Mouse (Mus musculus) heart, embryonic 13.5 days (tissue): Measurements from ENCODE around the gene Abl1. TPM values are rescaled to one million over a fixed set of nuclear protein-coding genes. Genes with fewer than 3 reads are reported as not detected.

Experiments used
- ATAC-seq: fragments of 200-750 bp; cut with Nextera tagmentation; 2 replicates; pipeline ENCODE4 v1.8.0; 2017; ENCODE audit warnings: moderate TSS enrichment; ENCODE audit not compliant: insufficient number of reproducible peaks, low FRiP score, low TSS enrichment; ENCODE audit errors: extremely low read depth
- H3K27ac ChIP-seq: fragments of 300-500 bp; sonication (generic); replicated peaks from 2 replicates; pipeline ENCODE4 v1.5.1; 2015; ENCODE audit warnings: moderate library complexity, mild to moderate bottlenecking, inconsistent platforms
- H3K27me3 ChIP-seq: fragments of 300-500 bp; sonication (generic); replicated peaks from 2 replicates; pipeline ENCODE4 v1.6.1; 2015; ENCODE audit warnings: mild to moderate bottlenecking, inconsistent platforms
- H3K36me3 ChIP-seq: fragments of 300-500 bp; sonication (generic); 2 replicates; pipeline ENCODE4 v1.6.1; 2015; ENCODE audit warnings: mild to moderate bottlenecking, inconsistent platforms
- H3K4me1 ChIP-seq: fragments of 300-500 bp; sonication (generic); 2 replicates; pipeline ENCODE4 v1.6.1; 2015; ENCODE audit warnings: inconsistent platforms
- H3K4me2 ChIP-seq: fragments of 300-500 bp; sonication (generic); 2 replicates; pipeline ENCODE4 v1.6.1; 2015; ENCODE audit warnings: inconsistent platforms, mild to moderate bottlenecking, moderate library complexity
- H3K4me3 ChIP-seq: fragments of 300-500 bp; sonication (generic); 2 replicates; pipeline ENCODE4 v1.5.1; 2015; ENCODE audit warnings: moderate library complexity, mild to moderate bottlenecking, inconsistent platforms
- H3K9ac ChIP-seq: fragments of 300-500 bp; sonication (generic); 2 replicates; pipeline ENCODE4 v1.6.1; 2015; ENCODE audit warnings: inconsistent platforms, mild to moderate bottlenecking, moderate library complexity
- H3K9me3 ChIP-seq: fragments of 300-500 bp; sonication (generic); 2 replicates; pipeline ENCODE4 v1.6.1; 2016; ENCODE audit warnings: inconsistent platforms
- WGBS: fragments of 180-500 bp; shearing (Covaris S2); methylation state at CpG from one replicate; pipeline ENCODE4 v1.1.7; 2015; ENCODE audit warnings: mixed read lengths; 5-methylcytosine and 5-hydroxymethylcytosine counted together
- polyA plus RNA-seq: library from polyadenylated mRNA; unstranded; fragments of >200 nt; fragmentation: Nextera tagmentation; extraction: Ambion mirVana; gene quantifications from 2 replicates; pipeline ENCODE4 v1.2.1, GENCODE M21; 2015

Gene Abl1
- polyA plus RNA-seq, 1 experiment from 2014 or later = 27.9 TPM

DNA sequence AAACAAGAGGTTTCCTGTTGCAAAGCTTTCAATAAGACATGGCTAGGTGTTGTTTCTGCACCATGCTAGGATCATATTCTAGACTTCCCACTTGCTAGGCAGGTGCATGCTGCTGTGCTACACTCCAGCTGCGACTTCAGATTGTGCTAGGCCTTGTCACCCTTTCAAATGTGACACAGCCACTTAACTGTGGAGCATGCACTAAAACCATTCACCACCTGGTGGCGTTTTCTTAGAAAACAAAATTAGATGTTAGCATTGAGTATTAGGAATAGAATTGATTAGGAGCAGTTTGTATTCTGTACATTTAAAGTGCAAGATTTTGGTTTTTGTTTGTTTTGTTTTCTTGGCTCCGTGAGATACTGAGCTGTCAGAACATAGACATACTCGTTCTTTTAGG, 32.6 kb downstream of the Abl1 start:
- no peaks in the 10 kb centered on the region for H3K9me3 ChIP-seq
- no peak overlapping the region for H3K9ac ChIP-seq
- no peak overlapping the region for H3K27ac ChIP-seq
- WGBS = 57% methylated on average over 4 of the region's 4 CpGs
- no peak overlapping the region for H3K4me3 ChIP-seq
- H3K27me3 ChIP-seq = no peaks in the 10 kb centered on the region
- H3K4me1 ChIP-seq = peaks cover 17% of the 10 kb centered on the region
- peaks cover 5% of the 10 kb centered on the region; the same call in 1 of the 2 replicates for H3K36me3 ChIP-seq
- no peak overlapping the region for H3K4me2 ChIP-seq
- no peak for ATAC-seq

DNA sequence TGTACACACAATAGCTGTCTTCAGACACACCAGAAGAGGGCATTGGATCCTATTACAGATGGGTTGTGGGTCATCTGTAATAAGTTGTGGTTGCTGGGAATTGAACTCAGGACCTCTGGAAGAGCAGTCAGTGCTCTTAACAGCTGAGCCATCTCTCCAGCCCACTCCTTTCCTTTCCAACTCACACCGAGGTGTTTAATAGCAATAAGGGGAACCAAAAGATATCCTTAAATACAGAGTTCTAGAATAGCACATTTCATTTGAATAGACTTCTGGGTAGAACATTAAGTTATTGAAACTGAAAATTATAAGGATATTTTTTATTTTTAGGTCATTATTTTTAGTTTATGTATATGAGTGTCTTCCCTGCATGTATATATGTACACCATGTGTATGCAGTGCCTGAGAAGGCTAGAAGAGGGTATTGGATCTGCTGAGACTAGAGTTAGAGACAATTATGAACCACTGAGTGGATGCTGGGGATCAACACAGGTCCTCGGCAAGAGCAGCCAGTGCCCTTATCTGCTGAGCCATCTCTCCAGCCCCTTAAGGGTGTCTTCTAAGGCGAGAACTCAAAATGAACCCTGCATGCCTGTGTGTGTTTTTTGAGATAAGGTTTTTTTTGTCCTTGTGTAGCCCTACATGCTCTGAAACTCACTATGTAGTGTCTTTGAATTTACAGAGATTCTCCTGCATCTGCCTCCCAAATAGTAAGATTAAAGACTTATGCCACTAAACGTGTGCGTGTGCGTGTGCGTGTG, 36.7 kb downstream of the Abl1 start:
- H3K4me3 ChIP-seq = no peak overlapping the region
- 88% methylated on average over 7 of the region's 7 CpGs for WGBS

DNA sequence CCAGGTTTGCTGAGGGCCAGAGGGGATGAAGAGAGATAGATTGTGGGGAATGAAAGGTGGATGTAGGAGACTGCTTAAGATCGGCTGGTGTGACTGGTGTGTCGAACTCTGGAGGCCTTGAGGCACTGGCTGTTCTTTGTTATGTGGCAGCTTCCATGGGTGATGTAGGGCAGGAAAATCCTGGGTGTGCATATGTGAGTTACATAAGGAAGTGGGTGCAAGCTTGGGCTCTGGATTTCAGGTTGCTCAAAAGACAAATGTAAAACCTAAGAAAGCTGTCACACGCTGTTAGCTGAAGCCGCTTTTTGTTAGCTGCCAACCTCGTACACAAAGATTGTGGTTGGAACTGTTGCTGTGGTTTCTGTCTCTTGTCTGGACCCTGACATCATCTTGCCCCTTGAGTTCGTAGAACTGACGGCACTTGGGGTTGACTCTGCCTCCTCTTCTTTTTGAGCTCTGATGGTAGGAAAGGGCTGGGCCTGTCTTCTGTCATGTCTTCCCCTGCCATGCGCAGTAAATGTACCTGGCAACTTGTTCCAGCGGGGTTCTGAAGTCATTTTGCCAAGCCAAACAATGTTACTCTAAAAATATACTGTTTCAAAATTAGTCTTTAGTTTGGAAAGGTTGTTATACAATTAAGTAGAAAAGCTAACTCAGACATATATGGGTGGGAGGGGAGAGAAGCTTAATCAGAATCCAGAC, 39.6 kb downstream of the Abl1 start:
- no peak for ATAC-seq
- Histone ChIP-seq H3K9me3 (no peaks in the 10 kb centered on the region), H3K27me3 (no peaks in the 10 kb centered on the region), H3K4me3 (no peak overlapping the region), H3K27ac (peak overlapping the region; percentile 71), H3K9ac (no peak overlapping the region), H3K4me1 (peaks cover 43% of the 10 kb centered on the region), H3K36me3 (no peaks in the 10 kb centered on the region), H3K4me2 (no peak overlapping the region)
- WGBS = 69% methylated on average over 9 of the region's 9 CpGs

More for the DNA sequence above, 36.7 kb downstream of the Abl1 start:
- H3K9ac ChIP-seq = no peak overlapping the region
- peaks cover 41% of the 10 kb centered on the region for H3K4me1 ChIP-seq
- ATAC-seq = no peak
- no peak overlapping the region for H3K4me2 ChIP-seq
- H3K27ac ChIP-seq = no peak overlapping the region
- H3K27me3 ChIP-seq = no peaks in the 10 kb centered on the region
- H3K9me3 ChIP-seq = no peaks in the 10 kb centered on the region
- no peaks in the 10 kb centered on the region for H3K36me3 ChIP-seq

DNA sequence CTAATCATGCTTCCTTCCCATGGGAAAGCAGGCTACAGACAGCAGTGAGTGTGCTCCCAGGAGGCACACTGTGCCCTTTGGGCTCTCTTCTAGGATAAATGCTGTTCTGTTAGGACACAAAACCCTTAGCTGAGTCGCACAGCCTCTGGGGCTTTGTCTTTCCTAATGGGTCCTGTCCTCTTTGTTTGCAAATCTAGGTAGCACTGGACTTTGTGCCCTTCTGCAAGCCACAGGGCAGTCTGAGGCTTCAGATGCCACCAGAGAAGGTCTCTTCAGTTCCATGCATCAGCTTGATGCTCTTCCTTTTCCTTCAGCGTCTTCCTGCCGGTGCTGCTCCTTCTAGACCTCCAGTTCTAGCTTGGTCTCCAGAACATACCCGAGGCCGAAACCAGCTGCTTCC, 42.5 kb downstream of the Abl1 start:
- Histone ChIP-seq H3K9me3 (no peaks in the 10 kb centered on the region), H3K9ac (no peak overlapping the region), H3K4me1 (peaks cover 43% of the 10 kb centered on the region), H3K36me3 (no peaks in the 10 kb centered on the region), H3K4me2 (no peak overlapping the region), H3K27ac (peak overlapping the region; percentile 42; the same call in 1 of the 2 replicates), H3K27me3 (no peaks in the 10 kb centered on the region), H3K4me3 (no peak overlapping the region)
- WGBS = 75% methylated on average over 5 of the region's 5 CpGs
- no peak for ATAC-seq

DNA sequence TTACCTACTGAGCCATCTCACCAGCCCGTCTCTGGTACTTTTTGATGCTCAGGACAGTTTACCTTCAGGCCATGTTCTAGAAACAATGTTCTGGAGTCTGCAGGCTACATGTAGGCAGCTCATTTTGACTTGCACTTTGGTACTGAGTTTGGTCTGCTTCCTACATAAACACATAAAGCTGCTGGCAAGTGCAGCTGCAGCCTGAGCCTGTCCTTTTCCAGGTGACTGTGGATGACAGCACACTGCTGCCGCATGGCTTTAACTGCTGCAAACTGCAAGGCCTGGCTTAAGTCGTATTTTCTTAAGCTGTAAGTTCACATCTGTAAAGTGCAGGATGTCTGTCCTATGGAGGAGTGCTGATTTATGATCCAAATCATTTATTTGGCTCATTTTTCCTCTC, 44.3 kb downstream of the Abl1 start:
- Histone ChIP-seq H3K9ac (no peak overlapping the region), H3K36me3 (no peaks in the 10 kb centered on the region), H3K4me2 (no peak overlapping the region), H3K4me3 (no peak overlapping the region), H3K27me3 (no peaks in the 10 kb centered on the region), H3K9me3 (no peaks in the 10 kb centered on the region), H3K27ac (no peak overlapping the region), H3K4me1 (peaks cover 32% of the 10 kb centered on the region)
- no peak for ATAC-seq
- whole genome bisulfite sequencing = 79% methylated on average over 3 of the region's 3 CpGs

DNA sequence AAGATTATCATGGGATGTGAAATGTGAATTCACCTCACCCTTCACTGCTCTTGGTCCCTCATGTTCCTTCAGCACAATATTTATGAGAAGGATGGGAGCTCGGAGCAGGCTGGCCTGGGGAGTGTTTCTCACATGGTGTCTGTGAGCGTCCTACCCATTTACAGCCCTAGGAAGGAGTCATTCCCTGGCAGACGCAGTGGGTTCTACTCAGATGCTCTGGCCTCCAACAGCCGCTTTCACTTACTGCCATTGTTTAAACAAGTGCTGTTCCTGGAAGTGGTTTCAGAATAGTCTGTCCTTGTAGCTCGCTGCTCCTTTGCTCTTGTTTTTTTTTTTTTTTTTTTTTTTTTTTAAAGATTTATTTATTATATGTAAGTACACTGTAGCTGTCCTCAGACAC, 45.4 kb downstream of the Abl1 start:
- Histone ChIP-seq H3K27ac (no peak overlapping the region), H3K4me2 (no peak overlapping the region), H3K9me3 (no peaks in the 10 kb centered on the region), H3K27me3 (no peaks in the 10 kb centered on the region), H3K36me3 (no peaks in the 10 kb centered on the region), H3K4me1 (peaks cover 22% of the 10 kb centered on the region), H3K9ac (no peak overlapping the region), H3K4me3 (no peak overlapping the region)
- 83% methylated on average over 5 of the region's 5 CpGs for WGBS
- ATAC-seq = no peak

DNA sequence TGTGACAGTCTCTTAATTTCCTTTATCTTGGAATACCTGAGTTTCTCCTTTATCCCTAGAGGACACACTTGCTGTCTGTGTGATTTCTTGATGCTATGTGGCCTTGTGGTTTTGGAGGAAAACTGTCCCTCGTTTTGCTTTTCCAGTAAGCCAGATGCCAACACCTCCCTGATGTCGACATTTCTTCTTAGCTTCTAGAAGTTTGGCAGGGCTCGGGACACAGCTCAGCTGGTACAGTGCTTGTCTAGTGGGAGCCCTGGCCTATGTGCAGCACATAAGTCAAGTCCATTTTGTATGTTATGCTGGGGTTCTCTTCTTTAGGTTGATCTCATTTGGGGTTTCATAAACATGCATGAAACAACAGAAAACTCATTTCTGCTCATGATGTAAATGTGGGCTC, 50.9 kb downstream of the Abl1 start:
- no peaks in the 10 kb centered on the region for H3K27me3 ChIP-seq
- WGBS = 39% methylated on average over 3 of the region's 3 CpGs
- H3K9me3 ChIP-seq = no peaks in the 10 kb centered on the region
- no peak overlapping the region for H3K9ac ChIP-seq
- no peak overlapping the region for H3K4me3 ChIP-seq
- ATAC-seq = no peak
- H3K36me3 ChIP-seq = no peaks in the 10 kb centered on the region
- no peak overlapping the region for H3K27ac ChIP-seq
- peaks cover 29% of the 10 kb centered on the region for H3K4me1 ChIP-seq
- H3K4me2 ChIP-seq = no peak overlapping the region

DNA sequence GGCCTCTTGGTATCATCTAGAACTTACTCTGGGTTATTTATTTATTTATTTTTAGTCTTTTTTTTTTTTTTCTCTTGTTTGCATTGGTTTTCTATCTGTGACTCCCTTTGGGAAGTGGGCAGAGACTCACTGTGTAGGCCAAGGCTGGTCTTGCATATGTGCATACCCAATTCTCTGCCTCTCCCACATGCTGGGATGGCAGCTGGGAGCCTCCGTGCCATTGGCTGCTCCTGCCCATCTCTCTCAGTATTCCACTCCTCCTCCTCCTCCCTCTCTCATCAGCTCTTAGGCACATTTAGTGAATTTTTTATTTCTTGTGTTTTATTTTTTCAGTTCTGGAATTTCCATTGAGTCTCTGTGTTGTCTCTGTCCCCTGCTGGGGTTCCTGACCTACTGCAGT, 53.6 kb downstream of the Abl1 start:
- Histone ChIP-seq H3K4me3 (no peak overlapping the region), H3K4me2 (peak overlapping the region; percentile 50), H3K4me1 (peaks cover 52% of the 10 kb centered on the region), H3K27ac (peak overlapping the region; percentile 71), H3K9ac (0 out of 2 replicates have a peak overlapping the region, but pooled peaks have one; percentile 67), H3K36me3 (no peaks in the 10 kb centered on the region), H3K9me3 (no peaks in the 10 kb centered on the region), H3K27me3 (no peaks in the 10 kb centered on the region)
- ATAC-seq = no peak
- WGBS = 56% methylated on average over 1 of the region's 1 CpGs

DNA sequence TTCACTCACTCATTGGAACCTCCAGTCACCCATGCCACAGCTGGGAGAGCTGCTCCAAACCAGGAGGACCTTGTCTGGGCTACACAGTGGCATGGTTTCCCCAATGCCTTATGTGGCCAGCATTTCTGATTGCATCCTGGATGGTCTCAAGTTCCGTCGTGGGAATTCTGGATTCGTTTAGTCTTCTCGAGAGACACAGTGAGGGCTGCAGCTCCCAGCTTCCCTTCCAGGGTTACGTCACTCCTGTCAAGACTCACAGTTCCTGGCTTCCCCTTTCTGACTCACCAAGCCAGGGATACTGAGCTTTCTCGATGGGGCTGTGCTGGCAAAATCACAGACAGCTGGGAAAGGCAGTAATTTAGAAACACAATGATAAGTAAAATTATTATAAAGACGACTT, 54.0 kb downstream of the Abl1 start:
- ATAC-seq = no peak
- peaks cover 56% of the 10 kb centered on the region for H3K4me1 ChIP-seq
- H3K27me3 ChIP-seq = no peaks in the 10 kb centered on the region
- peak overlapping the region; percentile 71 for H3K27ac ChIP-seq
- no peaks in the 10 kb centered on the region for H3K36me3 ChIP-seq
- no peaks in the 10 kb centered on the region for H3K9me3 ChIP-seq
- H3K4me3 ChIP-seq = no peak overlapping the region
- H3K4me2 ChIP-seq = peak overlapping the region; percentile 50
- 0 out of 2 replicates have a peak overlapping the region, but pooled peaks have one; percentile 67 for H3K9ac ChIP-seq
- WGBS = 17% methylated on average over 7 of the region's 7 CpGs

DNA sequence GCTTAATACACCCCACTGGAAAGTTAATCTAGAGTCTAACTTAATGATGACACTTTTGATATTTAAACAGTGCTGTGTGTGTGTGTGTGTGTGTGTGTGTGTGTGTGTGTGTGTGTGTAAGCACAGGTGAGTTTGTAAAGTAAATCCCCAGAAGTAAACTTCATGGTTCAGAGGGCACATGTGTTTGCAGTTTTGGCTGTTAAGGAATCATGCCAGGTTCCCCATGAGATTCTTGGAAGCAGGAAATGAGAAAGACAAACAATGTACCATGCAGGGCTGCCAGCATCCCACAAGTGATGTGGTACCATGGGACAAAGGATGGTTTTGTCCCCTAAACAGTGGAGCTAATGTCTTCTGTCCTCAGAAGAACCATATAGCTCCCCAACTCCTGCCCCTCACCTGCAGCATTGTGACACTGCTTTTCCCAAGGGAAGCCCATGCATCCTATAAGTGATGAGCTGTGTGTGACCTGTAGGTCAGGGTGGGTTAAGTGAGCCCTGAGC, 57.6 kb downstream of the Abl1 start:
- H3K4me2 ChIP-seq = no peak overlapping the region
- peaks cover 74% of the 10 kb centered on the region for H3K4me1 ChIP-seq
- no peaks in the 10 kb centered on the region for H3K36me3 ChIP-seq
- ATAC-seq = no peak
- no peak overlapping the region for H3K9ac ChIP-seq
- H3K9me3 ChIP-seq = no peaks in the 10 kb centered on the region
- H3K27ac ChIP-seq = no peak overlapping the region
- no peaks in the 10 kb centered on the region for H3K27me3 ChIP-seq
- H3K4me3 ChIP-seq = no peak overlapping the region

DNA sequence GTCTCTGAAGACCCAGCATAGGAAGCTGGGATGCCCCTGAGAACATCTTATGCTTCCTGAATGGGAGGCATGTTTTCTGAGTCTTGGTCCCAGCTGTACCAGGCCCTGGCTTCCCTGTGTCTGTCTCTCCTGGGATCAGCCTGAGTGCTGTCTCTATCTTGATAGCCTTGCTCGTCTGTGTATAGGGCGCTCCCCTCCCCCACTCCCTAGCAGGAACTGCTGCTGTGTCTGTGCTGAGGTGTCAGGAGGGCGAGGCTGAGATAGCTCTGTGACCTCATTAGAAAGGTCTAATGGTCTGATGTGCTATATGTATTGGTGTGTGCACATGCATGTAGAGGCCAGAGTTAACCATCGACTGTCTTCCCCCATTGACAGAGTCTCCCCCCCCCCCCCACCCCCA, 58.7 kb downstream of the Abl1 start:
- 34% methylated on average over 4 of the region's 4 CpGs for WGBS
- peaks cover 70% of the 10 kb centered on the region for H3K4me1 ChIP-seq
- no peaks in the 10 kb centered on the region for H3K27me3 ChIP-seq
- H3K27ac ChIP-seq = no peak overlapping the region
- no peak overlapping the region for H3K4me3 ChIP-seq
- H3K9me3 ChIP-seq = no peaks in the 10 kb centered on the region
- no peak overlapping the region for H3K4me2 ChIP-seq
- no peak for ATAC-seq
- 0 out of 2 replicates have a peak overlapping the region, but pooled peaks have one; percentile 37 for H3K9ac ChIP-seq
- H3K36me3 ChIP-seq = no peaks in the 10 kb centered on the region
